In genomic region chr4:152326543-152326942, GRCm38 (mm10) we compare ENCODE assay signal across 9 mouse cellular contexts. TPM values are rescaled to one million over a fixed set of nuclear protein-coding genes. Genes with fewer than 3 reads are reported as not detected.
DNase-seq lines count a peak whose midpoint lies in the region; ATAC-seq and TF ChIP-seq lines count a peak whose summit lies in the region.
"Had no signal": no experiment of that assay in that cellular context is flagged by ENCODE, and none has a peak within 500 bp of the region (broad histone marks: within the 10 kb centered on the region; RNA-seq: fewer than 3 reads in every experiment).

No protein-coding gene starts in this region.

- peaks cover 33% of the 10 kb centered on the region for H3K36me3 ChIP-seq in heart, embryonic 16.5 days (ENCODE audit: control insufficient read depth, insufficient read depth)
- peaks cover 38% of the 10 kb centered on the region for H3K36me3 ChIP-seq in ES-E14 (ENCODE audit: control insufficient read depth, insufficient read depth, low read length, poor library complexity, severe bottlenecking)
- H3K36me3 ChIP-seq in hindbrain, embryonic 10.5 days, result peaks cover 44% of the 10 kb centered on the region
- H3K36me3 ChIP-seq in midbrain, embryonic 10.5 days, result peaks cover 44% of the 10 kb centered on the region

- no peak for DNase-seq in heart, postnatal 4 days
- DNase-seq in ES-E14 (ENCODE audit: low read depth, low spot score), result no peak
- DNase-seq in hindbrain, embryonic 10.5 days (ENCODE audit: low spot score), result no peak
- DNase-seq in midbrain, embryonic 10.5 days (ENCODE audit: low spot score), result no peak
- no peak for DNase-seq in adrenal gland, adult 8-10 months
- DNase-seq in adrenal gland, adult 18-20 months (ENCODE audit: low spot score in 2 of 2), result no peak
- DNase-seq in natural killer cell, adult 2 months (ENCODE audit: low spot score in 2 of 2), result no peak

- no peaks in the 10 kb centered on the region for H3K9me3 ChIP-seq in heart, embryonic 16.5 days (replicated peaks; ENCODE audit: control insufficient read depth, low read length)
- H3K9me3 ChIP-seq in ES-E14 (ENCODE audit: control insufficient read depth, insufficient read depth, low read depth, low read length), result no peaks in the 10 kb centered on the region
- H3K9me3 ChIP-seq in hindbrain, embryonic 10.5 days, result no peaks in the 10 kb centered on the region
- no peaks in the 10 kb centered on the region for H3K9me3 ChIP-seq in midbrain, embryonic 10.5 days (replicated peaks)

- in situ Hi-C loops in ES-E14 (cut with MboI; ENCODE audit: low sequenced_read_pairs in 2 of 2, unreplicated experiment in 2 of 2), result no loop called here

- peak overlapping the region; percentile 96 for H3K4me2 ChIP-seq in heart, embryonic 16.5 days (ENCODE audit: low read depth, low read length)

- H3K4me3 ChIP-seq in heart, embryonic 16.5 days (ENCODE audit: low read length), result peak overlapping the region; percentile 83
- H3K4me3 ChIP-seq in ES-E14 (ENCODE audit: insufficient read depth in 1 of 2, low read depth in 1 of 2, low read length in 2 of 2, poor library complexity in 1 of 2, severe bottlenecking in 1 of 2), result peak overlapping the region; percentile 74 to 92
- peak overlapping the region; percentile 99 for H3K4me3 ChIP-seq in hindbrain, embryonic 10.5 days
- peak overlapping the region; percentile 100 for H3K4me3 ChIP-seq in midbrain, embryonic 10.5 days

- peak overlapping the region; percentile 92 for H3K9ac ChIP-seq in heart, embryonic 16.5 days (ENCODE audit: low read length)
- H3K9ac ChIP-seq in ES-E14 (ENCODE audit: insufficient read depth, low read depth, low read length, poor library complexity, severe bottlenecking), result peak overlapping the region; percentile 98

- H3K4me1 ChIP-seq in heart, embryonic 16.5 days (ENCODE audit: control insufficient read depth, insufficient read depth, low read length), result peaks cover 19% of the 10 kb centered on the region
- H3K4me1 ChIP-seq in ES-E14 (ENCODE audit: control insufficient read depth in 2 of 2, insufficient read depth in 2 of 2, low read length in 2 of 2, poor library complexity in 1 of 2), result peaks cover 0 to 28% of the 10 kb centered on the region in 2 experiments; a peak in 2 of 4 replicates
- peaks cover 26% of the 10 kb centered on the region for H3K4me1 ChIP-seq in hindbrain, embryonic 10.5 days (replicated peaks)
- H3K4me1 ChIP-seq in midbrain, embryonic 10.5 days, result peaks cover 21% of the 10 kb centered on the region

- WGBS in heart, embryonic 16.5 days, result 2% methylated on average over 11 of the region's 11 CpGs
- WGBS in hindbrain, embryonic 10.5 days, result 3% methylated on average over 11 of the region's 11 CpGs
- 1% methylated on average over 11 of the region's 11 CpGs for WGBS in midbrain, embryonic 10.5 days

- no peak overlapping the region for H3K27ac ChIP-seq in heart, embryonic 16.5 days (ENCODE audit: low read length)
- peak overlapping the region; percentile 71; the same call in 1 of the 2 replicates for H3K27ac ChIP-seq in ES-E14 (ENCODE audit: insufficient read depth, low read depth, low read length, poor library complexity, severe bottlenecking)
- H3K27ac ChIP-seq in hindbrain, embryonic 10.5 days, result peak overlapping the region; percentile 97
- peak overlapping the region; percentile 97 for H3K27ac ChIP-seq in midbrain, embryonic 10.5 days (replicated peaks)

- H3K27me3 ChIP-seq in heart, embryonic 16.5 days (ENCODE audit: control insufficient read depth, insufficient read depth, low read length), result no peaks in the 10 kb centered on the region
- peaks cover 4% of the 10 kb centered on the region; the same call in 1 of the 2 replicates for H3K27me3 ChIP-seq in hindbrain, embryonic 10.5 days (ENCODE audit: insufficient read depth, poor library complexity, severe bottlenecking)
- H3K27me3 ChIP-seq in midbrain, embryonic 10.5 days (ENCODE audit: low read depth, poor library complexity, severe bottlenecking), result peaks cover 5% of the 10 kb centered on the region; the same call in 1 of the 2 replicates
- H3K27me3 ChIP-seq: Patski had no signal

- no peak for ATAC-seq in heart, embryonic 16.5 days (replicated peaks; ENCODE audit: extremely low read depth, insufficient read depth, low FRiP score)

TF ChIP-seq in ES-E14, 5 proteins besides CTCF, POLR2A, EP300 and RAD21:
- no peak for TF ChIP-seq CHD2 (IDR thresholded peaks at IDR 0.05; ENCODE audit: low read depth, low read length)
- no peak for TF ChIP-seq MAFK (IDR thresholded peaks at IDR 0.05; ENCODE audit: insufficient read depth, low read depth, low read length)
- TF ChIP-seq HCFC1 (IDR thresholded peaks at IDR 0.05; ENCODE audit: borderline replicate concordance, insufficient read depth, low read length), result no peak
- no peak for TF ChIP-seq ZNF384 (IDR thresholded peaks at IDR 0.05; ENCODE audit: low read depth, low read length)
- TF ChIP-seq ZC3H11A (IDR thresholded peaks at IDR 0.05; ENCODE audit: borderline replicate concordance, low read depth, low read length), result no peak

RNA-seq across cellular contexts. Expression of gene Rpl22, which starts 1.0 kb away (rescaled TPM):
- 186 and 190 TPM in 2 replicates for polyA plus RNA-seq in heart, embryonic 16.5 days (2015; fragmentation: Nextera tagmentation; extraction: Ambion mirVana)
- total RNA-seq in heart, postnatal 4 days (2021), result 100 to 1,000 TPM; 312 to 319 TPM
- 1,269 and 1,458 TPM in 2 replicates for total RNA-seq in ES-E14 (2012; rRNA removed)
- polyA plus RNA-seq in hindbrain, embryonic 10.5 days (2016; fragmentation: Nextera tagmentation; extraction: Ambion mirVana), result 276 and 327 TPM in 2 replicates
- 282 and 358 TPM in 2 replicates for polyA plus RNA-seq in midbrain, embryonic 10.5 days (2016; fragmentation: Nextera tagmentation; extraction: Ambion mirVana)
- 100 to 1,000 TPM; 415 to 500 (median 453) TPM for total RNA-seq in adrenal gland, adult 8-10 months (2022)
- total RNA-seq in adrenal gland, adult 18-20 months (2021), result 100 to 1,000 TPM; 443 to 509 TPM

RNA-seq across cellular contexts. Expression of gene Rnf207, which starts 7.8 kb away (rescaled TPM):
- polyA plus RNA-seq in heart, embryonic 16.5 days (2015; fragmentation: Nextera tagmentation; extraction: Ambion mirVana), result 118 and 122 TPM in 2 replicates
- total RNA-seq in heart, postnatal 4 days (2021), result 100 to 1,000 TPM; 105 to 116 TPM
- total RNA-seq in ES-E14 (2012; rRNA removed), result 4.6 and 9.0 TPM in 2 replicates
- polyA plus RNA-seq in hindbrain, embryonic 10.5 days (2016; fragmentation: Nextera tagmentation; extraction: Ambion mirVana), result 3.0 and 3.3 TPM in 2 replicates
- 1.5 and 2.4 TPM in 2 replicates for polyA plus RNA-seq in midbrain, embryonic 10.5 days (2016; fragmentation: Nextera tagmentation; extraction: Ambion mirVana)
- 1 to 10 TPM in 2 of 4 experiments, under 1 TPM in 2; 0.23 to 2.2 (median 1.0) TPM for total RNA-seq in adrenal gland, adult 8-10 months (2022)
- 1 to 10 TPM in 1 of 2 experiments, under 1 TPM in 1; 0.43 to 1.3 TPM for total RNA-seq in adrenal gland, adult 18-20 months (2021)

RNA-seq across cellular contexts. Expression of gene Chd5, which starts 11.9 kb away (rescaled TPM):
- polyA plus RNA-seq in heart, embryonic 16.5 days (2015; fragmentation: Nextera tagmentation; extraction: Ambion mirVana), result 0.02 and 0.04 TPM in 2 replicates
- total RNA-seq in heart, postnatal 4 days (2021), result under 1 TPM; 0.17 to 0.18 TPM
- total RNA-seq in ES-E14 (2012; rRNA removed), result 3.1 and 5.8 TPM in 2 replicates
- polyA plus RNA-seq in hindbrain, embryonic 10.5 days (2016; fragmentation: Nextera tagmentation; extraction: Ambion mirVana), result 0.09 and 0.10 TPM in 2 replicates
- 0.07 and 0.12 TPM in 2 replicates for polyA plus RNA-seq in midbrain, embryonic 10.5 days (2016; fragmentation: Nextera tagmentation; extraction: Ambion mirVana)
- 10 to 100 TPM in 2 of 4 experiments, 1 to 10 TPM in 2; 7.0 to 16.9 (median 12.3) TPM for total RNA-seq in adrenal gland, adult 8-10 months (2022)
- total RNA-seq in adrenal gland, adult 18-20 months (2021), result 1 to 10 TPM; 6.9 to 9.7 TPM

RNA-seq across cellular contexts. Expression of gene Icmt, which starts 29.5 kb away (rescaled TPM):
- polyA plus RNA-seq in heart, embryonic 16.5 days (2015; fragmentation: Nextera tagmentation; extraction: Ambion mirVana), result 19.3 and 23.3 TPM in 2 replicates
- 10 to 100 TPM; 32.1 to 33.3 TPM for total RNA-seq in heart, postnatal 4 days (2021)
- total RNA-seq in ES-E14 (2012; rRNA removed), result 47.7 and 61.4 TPM in 2 replicates
- polyA plus RNA-seq in hindbrain, embryonic 10.5 days (2016; fragmentation: Nextera tagmentation; extraction: Ambion mirVana), result 22.3 and 29.1 TPM in 2 replicates
- 26.8 and 27.6 TPM in 2 replicates for polyA plus RNA-seq in midbrain, embryonic 10.5 days (2016; fragmentation: Nextera tagmentation; extraction: Ambion mirVana)
- total RNA-seq in adrenal gland, adult 8-10 months (2022), result 10 to 100 TPM; 54.1 to 66.7 (median 59.6) TPM
- 10 to 100 TPM; 52.1 to 55.6 TPM for total RNA-seq in adrenal gland, adult 18-20 months (2021)

RNA-seq across cellular contexts. Expression of gene Hes3, which starts 35.1 kb away (rescaled TPM):
- not detected in 2 replicates for polyA plus RNA-seq in heart, embryonic 16.5 days (2015; fragmentation: Nextera tagmentation; extraction: Ambion mirVana)
- total RNA-seq in heart, postnatal 4 days (2021), result not detected
- total RNA-seq in ES-E14 (2012; rRNA removed), result 0.58 and 1.1 TPM in 2 replicates
- polyA plus RNA-seq in hindbrain, embryonic 10.5 days (2016; fragmentation: Nextera tagmentation; extraction: Ambion mirVana), result 9.2 and 17.3 TPM in 2 replicates
- 26.3 and 30.9 TPM in 2 replicates for polyA plus RNA-seq in midbrain, embryonic 10.5 days (2016; fragmentation: Nextera tagmentation; extraction: Ambion mirVana)
- not detected for total RNA-seq in adrenal gland, adult 8-10 months (2022)
- not detected for total RNA-seq in adrenal gland, adult 18-20 months (2021)

Comparison
In these comparisons a context has a peak if more than half of its experiments do, and no peak if none do; other contexts are left out.
1. RNA of gene Rnf207, which starts 7.8 kb away (total RNA-seq): 105 to 116 TPM in heart, postnatal 4 days; 4.6 to 9.0 TPM in ES-E14, 0.23 to 2.2 TPM in adrenal gland, adult 8-10 months and 0.43 to 1.3 TPM in adrenal gland, adult 18-20 months; every median in the first group is over 10 times any median in the second.
2. Peak in every context shown above with its lines, with median percentiles within 50 percentile points of each other: H3K4me3 ChIP-seq.